Mouse (Mus musculus): ENCODE data around the gene Nup210l. TPM values are rescaled to one million over a fixed set of nuclear protein-coding genes. Genes with fewer than 3 reads are reported as not detected.
"Not testable (repeated sequence)": the region's sequence is repeated elsewhere in the genome, so short reads cannot be mapped to it uniquely, and the experiment has no call there.

The Nup210l gene
- polyA plus RNA-seq, 1 experiment from 2014 or later, result 0.40 TPM

DNA sequence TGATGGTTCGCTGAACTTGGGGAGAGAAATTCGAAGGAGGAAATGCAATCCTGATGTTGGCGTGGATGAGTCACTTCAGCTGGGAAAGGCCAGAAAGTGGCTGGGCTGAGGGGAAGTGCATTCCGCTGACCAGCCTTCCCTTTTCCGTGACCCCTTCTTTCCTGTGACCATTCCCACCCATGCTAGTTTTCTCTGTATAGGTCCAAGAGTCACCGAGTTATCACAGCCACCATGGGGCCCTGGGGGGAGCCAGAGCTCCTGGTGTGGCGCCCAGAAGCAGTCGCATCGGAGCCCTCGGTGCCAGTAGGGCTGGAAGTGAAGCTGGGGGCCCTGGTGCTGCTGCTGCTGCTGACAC is 144.8 kb downstream of the Nup210l start:
- H3K9ac ChIP-seq, result peak overlapping the region; percentile 83
- ATAC-seq (ENCODE audit: insufficient number of reproducible peaks, low FRiP score), result peak; percentile 29; the same call in 1 of the 2 replicates
- peaks cover 19% of the 10 kb centered on the region for H3K36me3 ChIP-seq
- peak overlapping the region; percentile 68 for H3K4me3 ChIP-seq
- peaks cover 25% of the 10 kb centered on the region for H3K4me1 ChIP-seq (replicated peaks)
- H3K4me2 ChIP-seq, result peak overlapping the region; percentile 83
- no peaks in the 10 kb centered on the region for H3K27me3 ChIP-seq (replicated peaks)
- H3K9me3 ChIP-seq (replicated peaks), result no peaks in the 10 kb centered on the region
- H3K27ac ChIP-seq (ENCODE audit: poor library complexity, severe bottlenecking), result peak overlapping the region; percentile 94
- under 1% methylated on average over 10 of the region's 10 CpGs for WGBS

GRCm38 (mm10) chr3:90250791-90251190 is 146.9 kb downstream of the Nup210l start:
- WGBS, result 78% methylated on average over 6 of the region's 6 CpGs
- H3K9me3 ChIP-seq (replicated peaks), result no peaks in the 10 kb centered on the region
- H3K4me1 ChIP-seq (replicated peaks), result peaks cover 28% of the 10 kb centered on the region
- H3K27ac ChIP-seq (ENCODE audit: poor library complexity, severe bottlenecking), result no peak overlapping the region
- no peak overlapping the region for H3K4me3 ChIP-seq
- no peaks in the 10 kb centered on the region for H3K27me3 ChIP-seq (replicated peaks)
- peaks cover 19% of the 10 kb centered on the region for H3K36me3 ChIP-seq
- H3K4me2 ChIP-seq, result no peak overlapping the region
- H3K9ac ChIP-seq, result no peak overlapping the region
- no peak for ATAC-seq (ENCODE audit: insufficient number of reproducible peaks, low FRiP score)

DNA sequence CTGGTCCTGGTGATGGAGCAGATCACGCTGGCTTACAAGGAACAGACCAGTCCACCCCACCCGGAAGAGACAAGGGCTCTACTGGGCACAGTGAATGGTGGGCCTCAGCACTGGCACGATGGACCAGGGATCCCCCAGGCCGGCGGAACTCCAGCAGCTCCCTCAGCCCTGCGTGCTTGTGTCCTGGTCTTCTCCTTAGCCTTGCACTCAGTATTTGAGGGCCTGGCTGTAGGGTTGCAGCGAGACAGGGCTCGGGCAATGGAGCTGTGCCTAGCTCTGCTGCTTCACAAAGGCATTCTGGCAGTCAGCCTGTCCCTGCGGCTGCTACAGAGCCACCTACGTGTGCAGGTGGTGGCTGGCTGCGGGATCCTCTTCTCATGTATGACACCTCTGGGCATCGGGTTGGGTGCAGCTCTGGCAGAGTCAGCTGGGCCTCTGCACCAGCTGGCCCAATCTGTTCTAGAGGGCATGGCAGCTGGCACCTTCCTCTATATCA is 147.8 kb downstream of the Nup210l start:
- WGBS, result 89% methylated on average over 9 of the region's 12 CpGs
- not testable (repeated sequence) for ATAC-seq (ENCODE audit: insufficient number of reproducible peaks, low FRiP score); H3K27ac ChIP-seq (ENCODE audit: poor library complexity, severe bottlenecking); H3K27me3 ChIP-seq (replicated peaks); H3K4me2 ChIP-seq; H3K9ac ChIP-seq; H3K4me3 ChIP-seq; H3K9me3 ChIP-seq (replicated peaks)
- Histone ChIP-seq H3K36me3 (peaks cover 20% of the 10 kb centered on the region), H3K4me1 (replicated peaks) (peaks cover 28% of the 10 kb centered on the region)

GRCm38 (mm10) chr3:90252659-90253058 is 148.7 kb downstream of the Nup210l start:
- ATAC-seq (ENCODE audit: insufficient number of reproducible peaks, low FRiP score); H3K9me3 ChIP-seq (replicated peaks); H3K4me2 ChIP-seq; H3K4me3 ChIP-seq; H3K27me3 ChIP-seq (replicated peaks); H3K9ac ChIP-seq; H3K27ac ChIP-seq (ENCODE audit: poor library complexity, severe bottlenecking): not testable (repeated sequence)
- Histone ChIP-seq H3K36me3 (peaks cover 29% of the 10 kb centered on the region), H3K4me1 (replicated peaks) (peaks cover 26% of the 10 kb centered on the region)
- WGBS, result 77% methylated on average over 2 of the region's 2 CpGs

DNA sequence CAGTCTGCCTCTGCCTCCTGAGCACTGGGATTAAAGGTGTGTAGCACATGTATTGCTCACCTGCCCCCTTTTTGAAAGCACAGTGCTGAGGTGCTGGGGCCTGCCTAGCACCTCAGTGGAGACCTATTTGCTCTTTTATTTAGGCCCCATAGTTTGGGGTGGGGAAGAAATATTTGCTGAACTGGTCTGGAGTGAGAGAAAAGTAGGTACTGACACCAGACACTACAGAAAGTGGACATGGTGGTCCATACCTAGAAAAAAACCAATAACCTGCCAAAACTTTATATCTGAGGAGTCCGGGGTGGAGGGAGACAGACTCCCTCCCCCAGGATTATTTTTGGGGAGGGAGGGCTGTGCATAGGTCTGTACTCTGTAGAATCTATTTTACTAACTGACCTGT is 149.2 kb downstream of the Nup210l start:
- H3K9ac ChIP-seq, result 0 out of 2 replicates have a peak overlapping the region, but pooled peaks have one; percentile 60
- H3K36me3 ChIP-seq, result peaks cover 34% of the 10 kb centered on the region
- H3K27me3 ChIP-seq (replicated peaks); H3K4me3 ChIP-seq; ATAC-seq (ENCODE audit: insufficient number of reproducible peaks, low FRiP score); H3K27ac ChIP-seq (ENCODE audit: poor library complexity, severe bottlenecking); H3K9me3 ChIP-seq (replicated peaks): not testable (repeated sequence)
- 62% methylated on average over 1 of the region's 1 CpGs for WGBS
- H3K4me1 ChIP-seq (replicated peaks), result peaks cover 25% of the 10 kb centered on the region
- H3K4me2 ChIP-seq, result peak overlapping the region; percentile 85; the same call in 1 of the 2 replicates

DNA sequence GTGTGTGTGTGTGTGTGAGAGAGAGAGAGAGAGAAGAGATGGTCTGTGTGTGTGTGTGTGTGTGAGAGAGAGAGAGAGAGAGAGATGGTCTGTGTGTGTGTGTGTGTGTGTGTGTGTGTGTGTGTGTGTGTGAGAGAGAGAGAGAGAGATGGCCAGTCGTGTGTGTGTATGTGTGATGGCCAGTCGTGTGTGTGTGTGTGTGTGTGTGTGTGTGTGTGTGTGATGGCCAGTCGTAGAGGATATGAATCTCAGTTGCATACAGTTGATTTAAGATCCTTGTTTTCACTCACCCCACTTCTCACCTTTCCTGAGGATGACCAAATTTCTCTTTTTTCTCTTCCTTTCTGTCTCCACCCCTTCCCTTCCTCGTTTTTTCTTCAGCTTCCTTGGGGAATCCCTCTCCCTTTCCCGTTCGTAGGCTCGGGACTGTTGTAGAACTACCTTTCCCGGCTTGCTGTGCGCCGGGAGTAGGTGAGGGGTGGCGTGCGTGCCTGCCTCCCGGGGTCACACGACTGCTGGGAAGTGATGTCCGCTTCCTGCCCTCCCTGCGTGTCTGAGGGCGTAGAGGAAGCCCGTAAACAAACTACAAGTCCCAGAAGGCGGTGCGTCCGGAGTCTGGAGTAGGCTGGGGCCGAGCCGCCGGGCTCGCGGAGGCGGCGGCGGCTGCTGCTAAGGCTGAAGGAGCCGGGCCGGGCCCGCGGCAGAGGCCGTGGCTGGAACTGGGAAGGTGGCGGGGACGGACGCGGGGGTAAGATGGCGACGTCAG is 149.9 kb downstream of the Nup210l start, which contains the start of gene Crtc2:
Crtc2 (plus strand) TSS at position 511 of the 766 bp plus-strand sequence.
- WGBS, result 2% methylated on average over 40 of the region's 40 CpGs
- no peaks in the 10 kb centered on the region for H3K9me3 ChIP-seq (replicated peaks)
- peaks cover 23% of the 10 kb centered on the region for H3K4me1 ChIP-seq (replicated peaks)
- peak within 1 kb of the TSS; percentile 86 for H3K9ac ChIP-seq
- no peaks in the 10 kb centered on the region for H3K27me3 ChIP-seq (replicated peaks)
- peak within 1 kb of the TSS; percentile 85 for H3K4me2 ChIP-seq
- peaks cover 41% of the 10 kb centered on the region for H3K36me3 ChIP-seq
- ATAC-seq (ENCODE audit: insufficient number of reproducible peaks, low FRiP score), result peak; percentile 97
- H3K4me3 ChIP-seq, result peak within 1 kb of the TSS; percentile 87
- H3K27ac ChIP-seq (ENCODE audit: poor library complexity, severe bottlenecking), result peak within 1 kb of the TSS; percentile 91

GRCm38 (mm10) chr3:90254419-90255193 is 150.7 kb downstream of the Nup210l start:
- H3K36me3 ChIP-seq, result peaks cover 48% of the 10 kb centered on the region
- peak overlapping the region; percentile 86 for H3K9ac ChIP-seq
- peaks cover 16% of the 10 kb centered on the region for H3K4me1 ChIP-seq (replicated peaks)
- peak; percentile 82 for ATAC-seq (ENCODE audit: insufficient number of reproducible peaks, low FRiP score)
- 1% methylated on average over 41 of the region's 41 CpGs for WGBS
- no peaks in the 10 kb centered on the region for H3K9me3 ChIP-seq (replicated peaks)
- H3K27me3 ChIP-seq (replicated peaks), result no peaks in the 10 kb centered on the region
- peak overlapping the region; percentile 85 for H3K4me2 ChIP-seq
- peak overlapping the region; percentile 87 for H3K4me3 ChIP-seq
- peak overlapping the region; percentile 91 for H3K27ac ChIP-seq (ENCODE audit: poor library complexity, severe bottlenecking)

- Histone ChIP-seq H3K36me3 (peaks cover 51% of the 10 kb centered on the region), H3K27me3 (replicated peaks) (no peaks in the 10 kb centered on the region), H3K4me1 (replicated peaks) (peaks cover 15% of the 10 kb centered on the region), H3K4me3 (peak overlapping the region; percentile 87), H3K9me3 (replicated peaks) (no peaks in the 10 kb centered on the region), H3K9ac (peak overlapping the region; percentile 86), H3K27ac (ENCODE audit: poor library complexity, severe bottlenecking) (no peak overlapping the region), H3K4me2 (peak overlapping the region; percentile 85)
- ATAC-seq (ENCODE audit: insufficient number of reproducible peaks, low FRiP score), result no peak
- WGBS, result 30% methylated on average over 2 of the region's 2 CpGs
These were observed 151.2 kb downstream of the Nup210l start for GRCm38 (mm10) chr3:90255194-90255565.

GRCm38 (mm10) chr3:90255784-90256353 is 151.9 kb downstream of the Nup210l start:
- no peak overlapping the region for H3K9ac ChIP-seq
- H3K27ac ChIP-seq (ENCODE audit: poor library complexity, severe bottlenecking), result no peak overlapping the region
- H3K36me3 ChIP-seq, result peaks cover 52% of the 10 kb centered on the region
- no peaks in the 10 kb centered on the region for H3K9me3 ChIP-seq (replicated peaks)
- no peak overlapping the region for H3K4me2 ChIP-seq
- peaks cover 10% of the 10 kb centered on the region for H3K4me1 ChIP-seq (replicated peaks)
- H3K27me3 ChIP-seq (replicated peaks), result no peaks in the 10 kb centered on the region
- ATAC-seq (ENCODE audit: insufficient number of reproducible peaks, low FRiP score), result no peak
- H3K4me3 ChIP-seq, result no peak overlapping the region
- WGBS, result 89% methylated on average over 14 of the region's 14 CpGs

DNA sequence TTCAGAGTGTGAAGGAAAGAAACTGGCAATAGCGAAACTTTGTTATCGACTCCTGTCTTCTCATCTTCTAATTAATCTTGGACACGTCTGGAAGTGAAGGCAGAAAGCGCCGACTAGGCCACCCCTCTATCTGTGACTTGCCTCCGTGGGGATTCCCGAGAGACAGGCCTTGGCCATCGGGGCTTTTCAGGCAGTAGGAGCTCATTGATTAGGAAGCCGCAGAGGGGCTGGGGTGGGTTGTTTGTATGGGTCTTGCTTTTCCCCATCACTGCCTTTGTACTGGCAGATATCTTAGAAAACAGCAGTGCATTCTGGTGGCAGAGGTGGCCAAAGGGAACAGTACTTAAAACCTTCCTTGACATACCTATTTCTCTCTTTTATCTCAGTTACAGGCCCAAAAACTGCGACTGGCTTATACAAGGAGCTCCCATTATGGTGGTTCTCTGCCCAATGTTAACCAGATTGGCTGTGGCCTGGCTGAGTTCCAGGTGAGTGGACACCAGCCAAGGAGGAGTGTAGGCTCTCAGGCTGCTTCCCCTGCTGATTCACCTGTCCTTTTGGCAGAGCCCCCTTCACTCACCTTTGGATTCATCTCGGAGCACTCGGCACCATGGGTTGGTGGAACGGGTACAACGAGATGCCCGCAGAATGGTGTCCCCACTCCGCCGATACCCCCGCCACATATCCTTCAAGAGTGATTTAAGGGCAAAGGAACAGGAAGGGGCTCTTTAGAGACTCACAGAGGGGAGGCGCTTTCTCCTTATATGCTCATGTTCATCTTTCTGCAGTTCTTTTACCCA is 153.0 kb downstream of the Nup210l start:
- H3K27ac ChIP-seq (ENCODE audit: poor library complexity, severe bottlenecking), result no peak overlapping the region
- peaks cover 7% of the 10 kb centered on the region for H3K4me1 ChIP-seq (replicated peaks)
- no peak overlapping the region for H3K9ac ChIP-seq
- H3K9me3 ChIP-seq (replicated peaks), result no peaks in the 10 kb centered on the region
- no peak for ATAC-seq (ENCODE audit: insufficient number of reproducible peaks, low FRiP score)
- H3K27me3 ChIP-seq (replicated peaks), result no peaks in the 10 kb centered on the region
- no peak overlapping the region for H3K4me3 ChIP-seq
- peaks cover 53% of the 10 kb centered on the region for H3K36me3 ChIP-seq
- 87% methylated on average over 19 of the region's 19 CpGs for WGBS
- no peak overlapping the region for H3K4me2 ChIP-seq
